Mouse (Mus musculus): ENCODE results near the gene L3mbtl4. TPM values are rescaled to one million over a fixed set of nuclear protein-coding genes. Genes with fewer than 3 reads are reported as not detected.

Gene L3mbtl4
- polyA plus RNA-seq, 2 experiments, result not detected

DNA sequence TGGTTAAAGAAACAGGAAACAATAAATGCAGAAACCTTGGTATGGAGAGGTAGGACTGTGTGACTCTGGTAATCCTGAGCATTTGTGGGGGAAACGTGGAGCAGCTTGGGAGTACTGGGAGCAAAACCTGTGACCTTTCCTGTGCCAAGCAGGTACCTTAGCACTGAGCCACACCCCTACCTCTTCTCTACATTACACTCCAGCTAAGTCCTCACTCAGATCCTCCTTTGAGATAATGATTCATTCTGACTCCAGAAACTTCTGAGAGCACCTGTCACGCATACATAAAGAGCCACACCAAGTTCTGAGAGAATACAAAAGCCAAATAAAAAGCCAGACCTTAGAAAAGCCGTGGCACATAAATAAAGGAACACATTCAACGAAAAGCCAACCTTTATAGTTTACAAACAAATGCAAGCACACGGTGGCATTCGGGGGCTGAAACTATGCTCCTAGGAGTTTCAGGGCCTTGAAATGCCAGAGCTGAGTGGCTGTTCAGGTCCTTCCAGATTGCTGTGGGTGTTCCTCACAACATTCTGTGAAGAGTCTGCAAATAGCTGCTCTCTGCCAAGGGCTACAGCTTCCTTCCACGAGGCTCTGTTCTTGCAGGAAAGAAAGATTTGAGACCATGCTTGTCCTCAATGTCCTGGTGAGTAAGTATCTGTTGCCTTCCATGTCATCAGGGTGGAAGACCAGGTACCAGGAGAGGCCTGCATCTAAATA lies 8.6 kb upstream of the L3mbtl4 start:
- Histone ChIP-seq H3K4me1 (replicated peaks; ENCODE audit: control insufficient read depth in 2 of 2, insufficient read depth in 2 of 2, low read length in 1 of 2) (no peaks in the 10 kb centered on the region), H3K4me3 (ENCODE audit: insufficient read depth in 1 of 2, low read depth in 2 of 2, low read length in 2 of 2) (no peak overlapping the region)
- 62% methylated on average over 7 of the region's 7 CpGs for WGBS (ENCODE audit: insufficient replicate concordance)

DNA sequence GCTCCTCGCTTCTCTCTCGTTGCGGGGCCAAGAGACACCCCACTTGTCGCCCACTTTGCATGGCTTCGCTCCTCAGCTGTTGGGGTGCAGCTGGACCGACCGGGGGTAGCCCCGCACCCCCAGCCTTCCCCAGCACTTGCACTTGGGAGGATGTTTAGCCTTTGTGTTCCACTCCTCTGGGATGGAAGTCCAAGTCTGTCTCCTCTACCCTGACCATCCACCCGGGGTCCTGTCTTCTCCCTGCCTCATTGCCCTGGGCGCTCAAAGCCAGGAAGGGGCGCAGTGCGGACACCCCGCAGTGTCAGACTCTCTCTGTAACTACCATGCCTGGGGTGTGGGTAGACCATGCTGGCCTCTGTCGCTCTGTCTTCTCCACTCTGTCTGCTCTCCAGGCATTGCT lies 357 bp downstream of the L3mbtl4 start:
- 14% methylated on average over 14 of the region's 14 CpGs for WGBS (ENCODE audit: insufficient replicate concordance)
- Histone ChIP-seq H3K27me3 (ENCODE audit: control insufficient read depth, insufficient read depth, low read length) (peaks cover 9% of the 10 kb centered on the region), H3K4me1 (replicated peaks; ENCODE audit: control insufficient read depth in 2 of 2, insufficient read depth in 2 of 2, low read length in 1 of 2) (no peaks in the 10 kb centered on the region), H3K9ac (replicated peaks) (no peak overlapping the region), H3K4me2 (ENCODE audit: low read depth) (peak overlapping the region; percentile 36), H3K9me3 (ENCODE audit: control insufficient read depth, low read length) (no peaks in the 10 kb centered on the region), H3K36me3 (replicated peaks; ENCODE audit: control insufficient read depth, insufficient read depth, low read depth) (no peaks in the 10 kb centered on the region), H3K4me3 (ENCODE audit: insufficient read depth in 1 of 2, low read depth in 2 of 2, low read length in 2 of 2) (peak overlapping the region in 1 of 2 experiments; percentile 23; a peak in 2 of 4 replicates), H3K27ac (no peak overlapping the region)
- no peak for DNase-seq (ENCODE audit: low read depth in 3 of 3, low spot score in 3 of 3)
- ATAC-seq (ENCODE audit: insufficient read depth), result no peak
- TF ChIP-seq EP300 (IDR thresholded peaks at IDR 0.05; ENCODE audit: low read depth) (no peak), CTCF (IDR thresholded peaks at IDR 0.05; ENCODE audit: low read depth) (no peak)

More for the DNA sequence above, 8.6 kb upstream of the L3mbtl4 start:
- ATAC-seq (ENCODE audit: insufficient read depth) (no peak), DNase-seq (ENCODE audit: low read depth in 3 of 3, low spot score in 3 of 3) (no peak)
- no peak overlapping the region for H3K4me2 ChIP-seq (ENCODE audit: low read depth)
- H3K9me3 ChIP-seq (ENCODE audit: control insufficient read depth, low read length), result no peaks in the 10 kb centered on the region
- H3K27ac ChIP-seq, result no peak overlapping the region
- TF ChIP-seq CTCF (IDR thresholded peaks at IDR 0.05; ENCODE audit: low read depth) (no peak), EP300 (IDR thresholded peaks at IDR 0.05; ENCODE audit: low read depth) (no peak)
- no peaks in the 10 kb centered on the region for H3K27me3 ChIP-seq (ENCODE audit: control insufficient read depth, insufficient read depth, low read length)
- H3K36me3 ChIP-seq (replicated peaks; ENCODE audit: control insufficient read depth, insufficient read depth, low read depth), result no peaks in the 10 kb centered on the region
- H3K9ac ChIP-seq (replicated peaks), result no peak overlapping the region

- H3K9ac ChIP-seq (replicated peaks), result no peak overlapping the region
- no peaks in the 10 kb centered on the region for H3K9me3 ChIP-seq (ENCODE audit: control insufficient read depth, low read length)
- DNase-seq (ENCODE audit: low read depth in 3 of 3, low spot score in 3 of 3) (no peak), ATAC-seq (ENCODE audit: insufficient read depth) (no peak)
- no peak overlapping the region for H3K4me2 ChIP-seq (ENCODE audit: low read depth)
- peaks cover 9% of the 10 kb centered on the region for H3K27me3 ChIP-seq (ENCODE audit: control insufficient read depth, insufficient read depth, low read length)
- TF ChIP-seq CTCF (IDR thresholded peaks at IDR 0.05; ENCODE audit: low read depth), result no peak
- TF ChIP-seq EP300 (IDR thresholded peaks at IDR 0.05; ENCODE audit: low read depth), result no peak
- H3K27ac ChIP-seq, result no peak overlapping the region
- H3K4me3 ChIP-seq (ENCODE audit: insufficient read depth in 1 of 2, low read depth in 2 of 2, low read length in 2 of 2), result no peak overlapping the region
- no peaks in the 10 kb centered on the region for H3K4me1 ChIP-seq (replicated peaks; ENCODE audit: control insufficient read depth in 2 of 2, insufficient read depth in 2 of 2, low read length in 1 of 2)
- WGBS (ENCODE audit: insufficient replicate concordance), result 44% methylated on average over 2 of the region's 2 CpGs
- no peaks in the 10 kb centered on the region for H3K36me3 ChIP-seq (replicated peaks; ENCODE audit: control insufficient read depth, insufficient read depth, low read depth)
These were observed 1.5 kb downstream of the L3mbtl4 start for GRCm38 (mm10) chr17:68275138-68275537.

GRCm38 (mm10) chr17:68280915-68281314 lies 7.3 kb downstream of the L3mbtl4 start:
- no peak overlapping the region for H3K4me3 ChIP-seq (ENCODE audit: insufficient read depth in 1 of 2, low read depth in 2 of 2, low read length in 2 of 2)
- H3K9ac ChIP-seq (replicated peaks), result no peak overlapping the region
- no peak for TF ChIP-seq CTCF (IDR thresholded peaks at IDR 0.05; ENCODE audit: low read depth)
- no peak for TF ChIP-seq EP300 (IDR thresholded peaks at IDR 0.05; ENCODE audit: low read depth)
- H3K27ac ChIP-seq, result no peak overlapping the region
- no peak for DNase-seq (ENCODE audit: low read depth in 3 of 3, low spot score in 3 of 3)
- H3K9me3 ChIP-seq (ENCODE audit: control insufficient read depth, low read length), result no peaks in the 10 kb centered on the region
- WGBS (ENCODE audit: insufficient replicate concordance), result 49% methylated on average over 2 of the region's 2 CpGs
- no peak overlapping the region for H3K4me2 ChIP-seq (ENCODE audit: low read depth)
- no peaks in the 10 kb centered on the region for H3K36me3 ChIP-seq (replicated peaks; ENCODE audit: control insufficient read depth, insufficient read depth, low read depth)
- H3K4me1 ChIP-seq (replicated peaks; ENCODE audit: control insufficient read depth in 2 of 2, insufficient read depth in 2 of 2, low read length in 1 of 2), result no peaks in the 10 kb centered on the region
- H3K27me3 ChIP-seq (ENCODE audit: control insufficient read depth, insufficient read depth, low read length), result no peaks in the 10 kb centered on the region
- ATAC-seq (ENCODE audit: insufficient read depth), result no peak

GRCm38 (mm10) chr17:68285119-68285782 lies 11.7 kb downstream of the L3mbtl4 start:
- H3K4me1 ChIP-seq (replicated peaks; ENCODE audit: control insufficient read depth in 2 of 2, insufficient read depth in 2 of 2, low read length in 1 of 2), result 0 out of 4 replicates have a peak, but pooled peaks cover 0 to 2% of the 10 kb centered on the region in 2 experiments
- H3K27ac ChIP-seq, result no peak overlapping the region
- H3K4me3 ChIP-seq (ENCODE audit: insufficient read depth in 1 of 2, low read depth in 2 of 2, low read length in 2 of 2), result no peak overlapping the region
- H3K9me3 ChIP-seq (ENCODE audit: control insufficient read depth, low read length), result no peaks in the 10 kb centered on the region
- H3K4me2 ChIP-seq (ENCODE audit: low read depth), result no peak overlapping the region
- TF ChIP-seq EP300 (IDR thresholded peaks at IDR 0.05; ENCODE audit: low read depth), result no peak
- no peak for TF ChIP-seq CTCF (IDR thresholded peaks at IDR 0.05; ENCODE audit: low read depth)
- no peaks in the 10 kb centered on the region for H3K27me3 ChIP-seq (ENCODE audit: control insufficient read depth, insufficient read depth, low read length)
- 43% methylated on average over 8 of the region's 8 CpGs for WGBS (ENCODE audit: insufficient replicate concordance)
- no peak overlapping the region for H3K9ac ChIP-seq (replicated peaks)
- no peaks in the 10 kb centered on the region for H3K36me3 ChIP-seq (replicated peaks; ENCODE audit: control insufficient read depth, insufficient read depth, low read depth)
- ATAC-seq (ENCODE audit: insufficient read depth), result no peak
- DNase-seq (ENCODE audit: low read depth in 3 of 3, low spot score in 3 of 3), result no peak

All from liver, embryonic 14.5 days (tissue).